Mouse (Mus musculus) heart, embryonic 16.5 days (tissue): ENCODE results near the gene 5730596B20Rik. TPM values are rescaled to one million over a fixed set of nuclear protein-coding genes. Genes with fewer than 3 reads are reported as not detected.

Source experiments
- ATAC-seq: fragments of 200-750 bp; cut with Nextera tagmentation; replicated peaks from 2 replicates; pipeline ENCODE4 v1.8.0; 2017; ENCODE audit warnings: moderate number of reproducible peaks; ENCODE audit not compliant: insufficient read depth, low FRiP score; ENCODE audit errors: extremely low read depth
- H3K27ac ChIP-seq: fragments of 300-500 bp; sonication (generic); 2 replicates; pipeline ENCODE4 v1.5.1; 2014; ENCODE audit warnings: mild to moderate bottlenecking, low read length, control low read depth, moderate library complexity
- H3K27me3 ChIP-seq: fragments of 300-500 bp; sonication (generic); 2 replicates; pipeline ENCODE4 v1.6.1; 2014; ENCODE audit warnings: low read length, mixed read lengths; ENCODE audit not compliant: control insufficient read depth, insufficient read depth
- H3K36me3 ChIP-seq: fragments of 300-500 bp; sonication (generic); 2 replicates; pipeline ENCODE4 v1.6.1; 2014; ENCODE audit not compliant: control insufficient read depth, insufficient read depth
- H3K4me1 ChIP-seq: fragments of 300-500 bp; sonication (generic); 2 replicates; pipeline ENCODE4 v1.6.1; 2014; ENCODE audit warnings: low read length, mixed read lengths; ENCODE audit not compliant: control insufficient read depth, insufficient read depth
- H3K4me2 ChIP-seq: fragments of 300-500 bp; sonication (generic); 2 replicates; pipeline ENCODE4 v1.6.1; 2014; ENCODE audit warnings: low read depth, mild to moderate bottlenecking, control low read depth, low read length
- H3K4me3 ChIP-seq: fragments of 300-500 bp; sonication (generic); 2 replicates; pipeline ENCODE4 v1.5.1; 2014; ENCODE audit warnings: mild to moderate bottlenecking, control low read depth, low read length
- H3K9ac ChIP-seq: fragments of 300-500 bp; sonication (generic); 2 replicates; pipeline ENCODE4 v1.6.1; 2014; ENCODE audit warnings: low read length, control low read depth
- H3K9me3 ChIP-seq: fragments of 300-500 bp; sonication (generic); replicated peaks from 2 replicates; pipeline ENCODE4 v1.6.1; 2016; ENCODE audit warnings: low read length; ENCODE audit not compliant: control insufficient read depth
- WGBS: fragments of 180-500 bp; shearing (Covaris S2); extraction: QIAGEN DNeasy Blood & Tissue Kit; methylation state at CpG from one replicate; pipeline ENCODE4 v1.1.7; 2014; 5-methylcytosine and 5-hydroxymethylcytosine counted together
- polyA plus RNA-seq: library from polyadenylated mRNA; unstranded; fragments of >200 nt; fragmentation: Nextera tagmentation; extraction: Ambion mirVana; gene quantifications from 2 replicates; pipeline ENCODE4 v1.2.1, GENCODE M21; 2015

Gene 5730596B20Rik
- polyA plus RNA-seq, 1 experiment from 2014 or later = 0.13 TPM

- peak overlapping the region; percentile 25 for H3K4me3 ChIP-seq
- H3K9me3 ChIP-seq = no peaks in the 10 kb centered on the region
- peak overlapping the region; percentile 15; the same call in 1 of the 2 replicates for H3K9ac ChIP-seq
- no peaks in the 10 kb centered on the region for H3K36me3 ChIP-seq
- no peak overlapping the region; the same call in 1 of the 2 replicates for H3K27ac ChIP-seq
- H3K4me2 ChIP-seq = peak overlapping the region; percentile 49
- H3K27me3 ChIP-seq = peaks cover 97% of the 10 kb centered on the region
- WGBS = 8% methylated on average over 10 of the region's 10 CpGs
- H3K4me1 ChIP-seq = no peaks in the 10 kb centered on the region
- ATAC-seq = no peak
Measured at GRCm38 (mm10) chr6:52179690-52180089, 2.4 kb downstream of the 5730596B20Rik start.

GRCm38 (mm10) chr6:52180213-52180710 lies 3.0 kb downstream of the 5730596B20Rik start:
- Histone ChIP-seq H3K4me1 (no peaks in the 10 kb centered on the region), H3K4me2 (peak overlapping the region; percentile 49), H3K27ac (no peak overlapping the region), H3K36me3 (no peaks in the 10 kb centered on the region), H3K9ac (no peak overlapping the region), H3K4me3 (peak overlapping the region; percentile 23), H3K27me3 (peaks cover 95% of the 10 kb centered on the region), H3K9me3 (no peaks in the 10 kb centered on the region)
- WGBS = 14% methylated on average over 11 of the region's 11 CpGs
- no peak for ATAC-seq

GRCm38 (mm10) chr6:52180726-52181125 lies 3.4 kb downstream of the 5730596B20Rik start:
- no peak overlapping the region for H3K9ac ChIP-seq
- H3K9me3 ChIP-seq = no peaks in the 10 kb centered on the region
- 22% methylated on average over 3 of the region's 3 CpGs for WGBS
- H3K4me3 ChIP-seq = no peak overlapping the region
- no peaks in the 10 kb centered on the region for H3K36me3 ChIP-seq
- peaks cover 95% of the 10 kb centered on the region for H3K27me3 ChIP-seq
- ATAC-seq = no peak
- H3K27ac ChIP-seq = no peak overlapping the region
- H3K4me1 ChIP-seq = no peaks in the 10 kb centered on the region
- H3K4me2 ChIP-seq = peak overlapping the region; percentile 19; the same call in 1 of the 2 replicates

GRCm38 (mm10) chr6:52182030-52182429 lies 4.7 kb downstream of the 5730596B20Rik start:
- peaks cover 96% of the 10 kb centered on the region for H3K27me3 ChIP-seq
- no peak for ATAC-seq
- H3K9me3 ChIP-seq = no peaks in the 10 kb centered on the region
- H3K4me1 ChIP-seq = no peaks in the 10 kb centered on the region
- H3K36me3 ChIP-seq = no peaks in the 10 kb centered on the region
- H3K4me3 ChIP-seq = no peak overlapping the region
- H3K9ac ChIP-seq = no peak overlapping the region
- no peak overlapping the region for H3K27ac ChIP-seq
- 37% methylated on average over 2 of the region's 2 CpGs for WGBS
- H3K4me2 ChIP-seq = no peak overlapping the region

GRCm38 (mm10) chr6:52182793-52183192 lies 5.5 kb downstream of the 5730596B20Rik start:
- Histone ChIP-seq H3K4me2 (no peak overlapping the region), H3K4me3 (no peak overlapping the region), H3K36me3 (no peaks in the 10 kb centered on the region), H3K9ac (no peak overlapping the region), H3K4me1 (no peaks in the 10 kb centered on the region), H3K27ac (no peak overlapping the region), H3K9me3 (no peaks in the 10 kb centered on the region), H3K27me3 (peaks cover 96% of the 10 kb centered on the region)
- no peak for ATAC-seq
- WGBS = 32% methylated on average over 1 of the region's 1 CpGs

GRCm38 (mm10) chr6:52183311-52184080 lies 6.2 kb downstream of the 5730596B20Rik start:
- Histone ChIP-seq H3K27me3 (peaks cover 97% of the 10 kb centered on the region), H3K4me3 (no peak overlapping the region), H3K4me2 (no peak overlapping the region), H3K27ac (no peak overlapping the region), H3K9ac (no peak overlapping the region), H3K36me3 (no peaks in the 10 kb centered on the region), H3K9me3 (no peaks in the 10 kb centered on the region), H3K4me1 (no peaks in the 10 kb centered on the region)
- 24% methylated on average over 10 of the region's 10 CpGs for WGBS
- no peak for ATAC-seq

GRCm38 (mm10) chr6:52184668-52185067 lies 7.4 kb downstream of the 5730596B20Rik start:
- ATAC-seq = no peak
- Histone ChIP-seq H3K36me3 (no peaks in the 10 kb centered on the region), H3K9ac (no peak overlapping the region), H3K27me3 (peaks cover 97% of the 10 kb centered on the region), H3K9me3 (no peaks in the 10 kb centered on the region), H3K4me2 (no peak overlapping the region), H3K4me3 (no peak overlapping the region), H3K4me1 (no peaks in the 10 kb centered on the region), H3K27ac (no peak overlapping the region)
- 11% methylated on average over 6 of the region's 6 CpGs for WGBS

GRCm38 (mm10) chr6:52185222-52185621 lies 7.9 kb downstream of the 5730596B20Rik start:
- H3K27me3 ChIP-seq = peaks cover 97% of the 10 kb centered on the region
- no peak overlapping the region for H3K9ac ChIP-seq
- H3K36me3 ChIP-seq = no peaks in the 10 kb centered on the region
- ATAC-seq = no peak
- no peaks in the 10 kb centered on the region for H3K4me1 ChIP-seq
- H3K9me3 ChIP-seq = no peaks in the 10 kb centered on the region
- H3K27ac ChIP-seq = no peak overlapping the region
- 6% methylated on average over 19 of the region's 19 CpGs for WGBS
- no peak overlapping the region for H3K4me2 ChIP-seq
- H3K4me3 ChIP-seq = no peak overlapping the region

GRCm38 (mm10) chr6:52185834-52186233 lies 8.5 kb downstream of the 5730596B20Rik start:
- H3K27me3 ChIP-seq = peaks cover 98% of the 10 kb centered on the region
- H3K9me3 ChIP-seq = no peaks in the 10 kb centered on the region
- H3K9ac ChIP-seq = no peak overlapping the region
- H3K36me3 ChIP-seq = no peaks in the 10 kb centered on the region
- no peak for ATAC-seq
- no peaks in the 10 kb centered on the region for H3K4me1 ChIP-seq
- H3K4me2 ChIP-seq = no peak overlapping the region
- 29% methylated on average over 3 of the region's 3 CpGs for WGBS
- H3K27ac ChIP-seq = no peak overlapping the region
- H3K4me3 ChIP-seq = no peak overlapping the region
